ENCODE assay signal across 15 mouse cellular contexts in genomic region chr19:26568941-26569340, GRCm38 (mm10).
"Had no signal": no experiment of that assay in that cellular context is flagged by ENCODE, and none has a peak within 500 bp of the region (broad histone marks: within the 10 kb centered on the region; RNA-seq: fewer than 3 reads in every experiment).

No protein-coding gene starts in this region.

- H3K27ac ChIP-seq: neural tube, embryonic 15.5 days; stomach, embryonic 15.5 days; stomach, postnatal 0 days had no signal

- H3K4me1 ChIP-seq: stomach, embryonic 15.5 days had no signal

- DNase-seq: retina, postnatal 1 day; right cerebral cortex, adult 18-20 months; right cerebral cortex, postnatal 14 days; right cerebral cortex, postnatal 25 days; right cerebral cortex, postnatal 4 days; spleen, adult 18-20 months; thymus, adult 18-20 months; thymus, adult 2 months; thymus, postnatal 14 days; thymus, postnatal 25 days; thymus, postnatal 36 days; thymus, postnatal 4 days had no signal

- H3K36me3 ChIP-seq: neural tube, embryonic 15.5 days; stomach, embryonic 15.5 days had no signal

- H3K27me3 ChIP-seq: neural tube, embryonic 15.5 days; stomach, embryonic 15.5 days had no signal

- H3K9me3 ChIP-seq: neural tube, embryonic 15.5 days; stomach, embryonic 15.5 days had no signal

- H3K4me3 ChIP-seq: neural tube, embryonic 15.5 days; stomach, embryonic 15.5 days had no signal
